Mouse (Mus musculus): ENCODE data around the gene Rufy3.

Gene Rufy3

DNA sequence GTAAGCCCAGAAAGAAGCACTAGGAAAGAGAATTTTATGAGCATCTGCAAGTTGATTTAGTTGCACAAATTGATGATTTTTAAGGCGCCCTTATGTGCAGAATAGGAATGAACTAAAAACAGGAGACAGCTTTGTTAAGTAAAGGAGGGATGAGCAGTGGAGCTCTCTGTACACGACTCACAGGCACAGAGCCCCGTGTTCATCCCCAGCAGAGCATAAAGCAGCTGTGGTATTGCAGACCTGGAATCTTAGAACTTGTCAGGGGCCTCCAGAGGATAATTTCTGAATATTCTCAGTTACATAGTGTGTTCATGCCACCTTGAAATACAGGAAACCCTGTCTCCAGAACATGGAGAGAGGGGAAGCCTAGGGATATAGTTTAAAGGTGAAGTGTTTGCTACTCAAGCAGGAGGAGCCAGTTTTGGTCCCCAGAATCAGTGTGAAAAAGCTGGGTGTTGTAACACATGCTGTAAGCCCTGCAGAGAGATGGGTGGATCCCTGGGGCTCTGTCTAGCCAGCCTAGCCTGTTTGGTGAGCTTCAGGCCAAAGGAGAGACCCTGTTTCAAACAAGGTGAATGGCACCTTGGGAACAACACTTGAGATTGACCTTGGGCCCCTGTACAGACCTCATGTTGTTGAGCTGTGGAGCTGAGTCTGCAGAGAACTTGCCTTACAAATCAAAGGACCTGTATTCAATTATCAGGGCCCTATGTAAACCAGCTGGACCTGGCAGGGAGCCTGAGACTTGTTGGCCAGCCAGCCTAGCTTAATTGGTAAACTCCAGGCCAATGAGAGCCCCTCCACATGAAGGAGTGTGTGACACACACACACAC is 10.9 kb downstream of the Rufy3 start:
- DNase-seq (ENCODE audit: low spot score): no peak

GRCm38 (mm10) chr5:88580681-88581080 is 15.8 kb downstream of the Rufy3 start:
- DNase-seq (ENCODE audit: low spot score): no peak

- DNase-seq (ENCODE audit: low spot score): no peak
These were observed 16.5 kb downstream of the Rufy3 start for GRCm38 (mm10) chr5:88581343-88581742.

GRCm38 (mm10) chr5:88583271-88584031 is 18.6 kb downstream of the Rufy3 start:
- peak; percentile 91 for DNase-seq (ENCODE audit: low spot score)

GRCm38 (mm10) chr5:88584061-88584460 is 19.2 kb downstream of the Rufy3 start:
- DNase-seq (ENCODE audit: low spot score): peak; percentile 39

DNA sequence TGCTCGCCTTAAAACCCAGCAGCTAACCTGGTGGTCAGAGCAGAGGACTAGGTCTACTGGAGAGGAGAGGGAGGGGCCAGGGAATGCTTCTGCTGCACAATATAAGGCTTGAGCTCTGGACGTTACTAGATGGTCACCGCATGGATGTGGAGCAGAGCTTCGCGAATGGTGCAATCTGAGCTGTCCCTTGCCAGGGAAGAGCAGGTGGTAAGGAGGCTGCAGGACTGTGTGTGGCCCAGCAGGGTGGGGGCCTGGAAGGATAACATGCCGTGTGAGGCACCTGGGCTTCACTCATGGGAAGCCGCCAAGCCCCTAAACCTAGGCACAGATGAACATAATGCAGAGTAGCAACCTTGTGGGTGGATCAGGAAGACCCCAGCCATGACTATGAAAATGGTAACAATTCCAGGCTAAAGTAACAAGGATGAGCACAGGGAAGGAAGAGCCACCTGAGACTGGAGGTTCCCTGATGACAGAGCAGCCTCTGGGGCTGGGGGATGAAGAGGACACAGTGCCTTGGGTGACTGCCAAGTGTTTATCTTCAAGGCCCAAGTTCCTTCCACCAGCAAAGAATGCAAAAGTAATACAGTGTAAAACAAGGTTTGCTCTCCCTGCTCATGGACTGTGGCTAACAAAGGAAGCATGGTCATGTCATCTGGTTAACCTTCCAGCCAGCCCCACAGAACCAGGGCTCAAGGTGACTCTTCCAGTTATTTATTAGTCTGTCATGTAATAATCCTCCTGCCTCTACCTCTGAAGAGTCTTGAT is 21.8 kb downstream of the Rufy3 start:
- DNase-seq (ENCODE audit: low spot score): no peak

DNA sequence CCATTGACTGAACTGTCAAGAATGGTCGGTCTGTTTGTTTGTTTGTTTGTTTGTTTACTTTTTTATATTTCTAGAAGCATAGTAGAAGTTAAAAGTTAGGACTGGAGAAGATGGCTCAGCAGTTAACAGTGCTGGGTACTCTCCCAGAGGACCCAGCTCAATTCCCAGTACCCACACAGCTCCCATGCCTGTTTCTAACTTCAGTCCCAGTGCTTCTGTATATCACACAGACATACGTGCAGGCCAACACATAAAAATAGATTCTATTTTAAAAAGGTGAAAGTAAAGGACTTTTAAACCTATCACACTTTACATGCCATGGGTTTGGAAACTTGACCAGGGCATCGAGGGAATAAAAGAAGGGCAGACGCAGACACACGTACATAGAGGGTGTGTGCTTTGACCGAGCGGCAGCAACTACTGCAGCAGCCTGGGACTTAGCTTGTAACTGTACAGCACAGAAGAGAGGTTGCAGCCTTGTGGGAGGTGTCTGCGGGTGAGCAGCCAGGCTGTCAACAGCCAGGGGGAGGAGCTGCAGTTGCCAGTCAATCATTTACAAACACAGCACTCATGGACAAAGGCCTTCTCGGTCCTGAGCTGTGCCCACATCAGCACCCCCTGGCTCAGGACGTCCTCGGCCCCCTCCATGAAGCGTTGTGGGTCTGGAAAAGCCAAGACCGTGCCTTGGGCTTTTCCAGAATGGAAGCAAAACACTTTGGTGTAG is 22.5 kb downstream of the Rufy3 start:
- no peak for DNase-seq (ENCODE audit: low spot score)

DNA sequence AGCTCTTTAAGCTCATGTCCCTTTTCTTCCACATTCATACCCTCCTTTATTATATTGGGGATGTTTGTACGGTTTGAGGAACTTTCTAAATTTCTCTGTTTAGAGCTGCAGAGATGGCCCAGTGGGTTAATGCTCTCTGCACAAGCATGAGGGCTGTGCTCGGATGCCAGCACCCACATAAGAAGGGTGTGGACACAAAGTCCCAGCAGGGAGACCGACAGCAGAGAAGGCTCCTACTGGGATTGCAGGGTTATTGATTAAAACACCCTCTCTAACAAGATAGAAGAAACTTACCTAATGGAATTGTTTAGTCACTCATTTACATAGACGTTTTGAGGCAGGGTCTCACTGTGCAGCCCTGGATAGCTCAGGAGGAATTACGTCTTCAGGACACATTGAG is 23.6 kb downstream of the Rufy3 start:
- no peak for DNase-seq (ENCODE audit: low spot score)

DNA sequence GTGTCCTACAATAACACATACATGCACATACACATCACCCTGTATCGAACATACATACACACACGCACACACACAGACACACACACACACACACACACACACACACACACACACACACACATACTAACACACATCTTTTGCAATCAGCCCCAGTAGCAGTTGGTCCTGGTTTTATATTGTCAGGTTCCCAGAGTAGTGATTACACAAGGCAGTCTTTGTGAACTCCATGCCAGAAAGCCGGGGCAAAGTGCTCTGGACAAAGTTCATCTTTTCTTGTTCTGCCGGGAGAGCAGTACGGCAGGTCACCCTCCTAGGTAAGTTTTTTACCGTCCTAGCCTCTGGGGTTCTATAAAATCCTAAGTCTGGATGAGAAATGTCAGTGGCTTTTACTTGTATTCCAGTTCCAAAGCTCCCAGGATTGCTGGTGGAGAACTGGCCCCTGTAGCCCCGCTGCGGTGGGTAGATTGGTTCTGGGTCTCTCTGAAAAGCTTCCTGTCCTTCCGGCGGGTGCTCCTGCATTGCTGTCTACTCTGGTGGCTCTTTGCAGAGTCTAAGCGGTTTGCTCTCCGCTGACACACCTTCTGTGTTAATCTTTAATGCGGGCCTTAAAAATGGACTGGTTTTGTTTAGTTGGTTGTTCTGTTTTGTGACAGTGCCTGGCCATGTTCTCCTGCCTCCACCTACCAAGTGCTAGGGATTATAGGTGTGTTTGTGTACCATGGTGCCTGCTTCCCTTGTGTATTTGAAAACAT is 28.8 kb downstream of the Rufy3 start:
- DNase-seq (ENCODE audit: low spot score): no peak

GRCm38 (mm10) chr5:88594173-88594569 is 29.3 kb downstream of the Rufy3 start:
- DNase-seq (ENCODE audit: low spot score): no peak

DNA sequence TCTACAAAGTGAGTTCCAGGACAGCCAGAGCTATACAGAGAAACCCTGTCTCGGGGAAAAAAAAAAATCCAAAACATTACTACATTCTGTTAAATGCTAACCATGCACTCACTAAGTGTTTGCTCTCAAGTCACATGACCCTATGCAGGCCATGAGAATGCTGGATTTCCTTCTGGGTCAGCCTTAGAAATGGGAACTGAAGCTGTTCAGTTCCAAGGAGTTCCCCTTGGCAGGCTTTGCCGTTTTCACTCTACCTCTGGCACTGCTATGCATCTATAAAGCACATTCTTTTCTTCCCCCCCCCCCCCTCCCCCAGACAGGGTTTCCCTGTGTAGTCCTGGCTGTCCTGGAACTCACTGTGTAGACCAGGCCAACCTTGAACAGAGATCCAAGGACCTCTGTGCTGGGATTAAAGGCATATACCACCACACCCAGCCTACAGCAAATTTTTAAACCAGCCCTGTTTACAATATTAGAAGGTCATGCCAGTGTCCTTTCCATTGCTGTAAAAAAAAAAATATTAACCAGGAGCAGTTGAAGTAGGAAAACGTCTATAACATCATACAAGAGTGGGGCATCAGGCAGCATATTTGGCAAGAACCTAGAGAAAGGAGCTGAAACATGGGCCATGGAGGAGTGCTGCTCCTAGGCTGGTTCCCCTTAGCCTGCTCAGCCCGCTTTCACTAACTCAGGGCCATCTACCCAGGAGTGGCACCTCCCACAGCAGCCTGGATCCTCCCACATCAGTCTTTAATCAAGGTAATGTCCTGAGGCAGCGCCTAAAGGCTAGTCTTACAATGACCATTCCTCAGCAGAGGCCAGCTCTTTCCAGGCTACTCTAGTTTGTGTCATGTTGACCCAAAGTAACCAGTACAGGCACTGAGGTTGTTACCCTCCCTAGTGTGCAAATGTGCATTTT is 31.0 kb downstream of the Rufy3 start:
- DNase-seq (ENCODE audit: low spot score): no peak

DNA sequence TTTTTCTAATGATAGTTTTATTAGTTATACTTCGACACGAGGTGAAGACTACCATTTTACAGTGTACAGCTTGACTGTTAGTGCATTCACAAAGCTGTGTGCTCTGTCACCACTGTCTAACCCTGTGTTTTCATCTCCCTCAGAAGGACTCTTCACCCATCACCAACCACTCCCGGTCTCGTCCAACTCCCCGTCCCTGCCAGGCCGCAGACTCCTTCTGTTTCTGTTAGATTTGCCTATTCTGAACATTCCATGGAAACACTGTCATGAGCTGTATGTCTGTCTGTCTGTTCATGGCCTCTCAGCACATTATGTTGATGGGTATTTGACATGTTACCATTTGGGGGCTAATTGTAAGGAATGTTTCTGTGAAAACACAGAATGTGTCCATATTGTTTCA is 34.1 kb downstream of the Rufy3 start:
- no peak for DNase-seq (ENCODE audit: low spot score)

- DNase-seq (ENCODE audit: low spot score): no peak
These were observed 37.2 kb downstream of the Rufy3 start for GRCm38 (mm10) chr5:88602030-88602429.

DNA sequence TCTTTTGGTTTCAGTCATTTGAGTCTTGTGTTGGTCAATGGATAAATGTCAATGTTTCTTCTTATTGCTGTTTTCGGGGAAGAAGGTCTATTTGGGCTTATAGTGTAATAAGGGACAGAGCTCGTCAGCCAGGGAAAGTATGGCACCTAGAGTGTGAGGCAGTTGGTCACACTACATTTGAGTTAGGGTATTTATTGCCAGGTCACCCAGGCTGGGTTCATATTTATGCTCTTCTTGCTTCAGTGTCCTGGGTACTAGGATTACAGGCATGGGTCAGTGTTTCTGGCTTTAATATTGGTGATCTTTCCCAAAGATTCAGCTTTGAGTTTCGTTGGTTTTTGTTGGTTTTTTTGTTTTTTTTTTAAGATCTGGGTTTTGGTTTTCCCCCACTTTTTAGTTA is 37.9 kb downstream of the Rufy3 start:
- DNase-seq (ENCODE audit: low spot score): no peak

- DNase-seq (ENCODE audit: low spot score): no peak
These were observed 39.2 kb downstream of the Rufy3 start for GRCm38 (mm10) chr5:88604046-88604445.

GRCm38 (mm10) chr5:88604641-88605358 is 40.0 kb downstream of the Rufy3 start:
- DNase-seq (ENCODE audit: low spot score): no peak

DNA sequence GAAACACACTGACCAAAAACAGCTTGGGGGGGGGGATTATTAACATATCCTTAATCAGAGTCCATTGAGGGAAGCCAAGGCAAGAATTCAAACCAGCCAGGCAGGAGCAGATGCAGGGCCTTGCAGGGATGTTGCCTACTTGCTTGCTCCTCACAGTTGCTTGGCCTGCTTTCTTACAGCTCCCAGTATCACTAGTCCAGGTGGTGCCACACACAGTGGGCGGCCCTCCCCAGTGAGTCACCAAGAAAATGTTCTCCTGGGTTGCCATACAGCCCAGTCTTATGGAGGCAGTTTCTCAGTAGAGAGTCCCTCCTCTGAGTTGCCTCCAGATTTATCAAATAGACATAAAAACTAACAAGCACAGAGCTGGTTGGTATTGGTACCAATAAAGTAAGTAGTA is 49.3 kb downstream of the Rufy3 start:
- DNase-seq (ENCODE audit: low spot score): peak; percentile 35

GRCm38 (mm10) chr5:88616988-88617387 is 52.1 kb downstream of the Rufy3 start:
- no peak for DNase-seq (ENCODE audit: low spot score)

DNA sequence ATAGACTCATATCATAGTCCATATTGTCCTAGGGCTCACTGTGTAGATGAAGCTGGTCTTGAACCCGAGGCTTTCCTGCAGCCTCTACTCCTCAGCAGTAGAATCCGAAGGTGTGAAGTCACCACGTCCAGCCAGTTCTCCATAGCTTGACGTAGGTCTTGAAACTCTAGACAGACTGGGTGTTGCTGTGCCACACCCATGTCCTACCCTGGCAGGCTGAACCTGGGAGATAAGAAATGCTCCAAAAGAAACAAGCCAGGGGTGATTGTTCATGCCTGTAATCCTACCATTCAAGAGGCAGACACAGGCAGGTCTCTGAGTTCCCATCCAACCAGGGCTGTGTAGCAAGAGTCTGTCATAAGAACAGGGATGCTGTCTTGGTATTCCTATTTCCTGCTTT is 62.7 kb downstream of the Rufy3 start:
- no peak for DNase-seq (ENCODE audit: low spot score)

Measured in layer of hippocampus, adult 11-12 months (tissue).